Mouse (Mus musculus) layer of hippocampus, adult 18-20 months (tissue): ENCODE measurements around the gene Tdrkh. TPM values are rescaled to one million over a fixed set of nuclear protein-coding genes. Genes with fewer than 3 reads are reported as not detected.

Source experiments
- DNase-seq, 2 experiments: peaks; one replicate each; pipeline ENCODE4 v3.0.0; 2022; ENCODE audit warnings: low spot score in 2 of 2
- total RNA-seq, 2 experiments: library from RNA; stranded (reverse); gene quantifications; 2 replicates each; pipeline ENCODE4 v1.2.3; 2021

Gene Tdrkh
- total RNA-seq, 2 experiments from 2014 or later: 41.9 to 45.3 TPM

GRCm38 (mm10) chr3:94388047-94388446 is 25.0 kb upstream of the Tdrkh start:
- DNase-seq: no peak

- DNase-seq: no peak
Measured at GRCm38 (mm10) chr3:94389420-94389819, 23.7 kb upstream of the Tdrkh start.

GRCm38 (mm10) chr3:94391001-94391400 is 22.1 kb upstream of the Tdrkh start:
- DNase-seq: no peak

GRCm38 (mm10) chr3:94392128-94392527 is 20.9 kb upstream of the Tdrkh start:
- DNase-seq: no peak

GRCm38 (mm10) chr3:94393049-94393448 is 20.0 kb upstream of the Tdrkh start:
- no peak for DNase-seq

GRCm38 (mm10) chr3:94396336-94396735 is 16.7 kb upstream of the Tdrkh start:
- DNase-seq: no peak

GRCm38 (mm10) chr3:94396851-94397250 is 16.2 kb upstream of the Tdrkh start:
- DNase-seq: no peak

GRCm38 (mm10) chr3:94398217-94398616 is 14.9 kb upstream of the Tdrkh start, which contains the start of gene Lingo4:
TSS of gene Lingo4 (plus strand) at chr3:94398517.
- no peak for DNase-seq

GRCm38 (mm10) chr3:94398943-94399481 is 14.1 kb upstream of the Tdrkh start:
- DNase-seq: peak in 1 of 2 experiments; percentile 24

- no peak for DNase-seq
Measured at GRCm38 (mm10) chr3:94399663-94400310, 13.3 kb upstream of the Tdrkh start.

- no peak for DNase-seq
Measured at GRCm38 (mm10) chr3:94402451-94402850, 10.6 kb upstream of the Tdrkh start.

GRCm38 (mm10) chr3:94404366-94405054 is 8.6 kb upstream of the Tdrkh start:
- peak in 1 of 2 experiments; percentile 14 for DNase-seq

GRCm38 (mm10) chr3:94405561-94405960 is 7.5 kb upstream of the Tdrkh start:
- no peak for DNase-seq

- no peak for DNase-seq
Measured at GRCm38 (mm10) chr3:94412530-94412929, 543 bp upstream of the Tdrkh start.

- DNase-seq: no peak
Measured at GRCm38 (mm10) chr3:94430980-94431379, 17.9 kb downstream of the Tdrkh start.

- no peak for DNase-seq
Measured at GRCm38 (mm10) chr3:94434305-94434704, 21.2 kb downstream of the Tdrkh start.

- no peak for DNase-seq
Measured at GRCm38 (mm10) chr3:94436420-94436819, 23.3 kb downstream of the Tdrkh start.

- peak in 1 of 2 experiments; percentile 28 for DNase-seq
Measured at GRCm38 (mm10) chr3:94441182-94441581, 28.1 kb downstream of the Tdrkh start.

GRCm38 (mm10) chr3:94442951-94443596 is 30.0 kb downstream of the Tdrkh start, which contains the start of gene Mrpl9:
TSS of gene Mrpl9 (plus strand) at chr3:94443318.
- peak; percentile 88 to 96 for DNase-seq

- peak in 1 of 2 experiments; percentile 16 for DNase-seq
Measured at GRCm38 (mm10) chr3:94443597-94443964, 30.5 kb downstream of the Tdrkh start, which contains the start of gene Oaz3. TSS of gene Oaz3 (minus strand) at chr3:94443915.

- DNase-seq: no peak
Measured at GRCm38 (mm10) chr3:94449377-94449776, 36.3 kb downstream of the Tdrkh start.

GRCm38 (mm10) chr3:94456529-94457000 is 43.5 kb downstream of the Tdrkh start:
- peak; percentile 72 to 90 for DNase-seq
